Mouse (Mus musculus) cerebellum, adult 2 months (tissue): ENCODE measurements at regions not wholly inside any gene's neighbourhood (a gene's known extent, or its start where the extent isn't known, plus 50 kb on each side); places are given as distances from the start of the nearest gene placed in this dataset.

Experiments
- CTCF ChIP-seq: fragments of 200-500 bp; IDR thresholded peaks from 2 replicates; pipeline ENCODE4 v1.5.1; 2011; ENCODE audit warnings: low read depth, mild to moderate bottlenecking, control low read depth, low read length, moderate library complexity, borderline replicate concordance; ENCODE audit not compliant: insufficient read depth
- POLR2A ChIP-seq: fragments of 200-500 bp; IDR thresholded peaks from 2 replicates; pipeline ENCODE4 v1.6.1; 2011; ENCODE audit warnings: low read length, control low read depth, borderline replicate concordance; ENCODE audit not compliant: insufficient read depth

GRCm38 (mm10) chr7:75371991-75372390 is 62.9 kb upstream of the Sv2b start:
- TF ChIP-seq CTCF (no peak), POLR2A (no peak)
